Mouse (Mus musculus) intestine, embryonic 14.5 days (tissue): ENCODE data around the gene Tmem176b. TPM values are rescaled to one million over a fixed set of nuclear protein-coding genes. Genes with fewer than 3 reads are reported as not detected.
"Not testable (repeated sequence)": the region's sequence is repeated elsewhere in the genome, so short reads cannot be mapped to it uniquely, and the experiment has no call there.

ENCODE experiments used
- ATAC-seq: fragments of 200-750 bp; cut with Nextera tagmentation; replicated peaks from 2 replicates; pipeline ENCODE4 v1.8.0; 2017; ENCODE audit warnings: low read depth, moderate number of reproducible peaks, moderate TSS enrichment, moderate library complexity; ENCODE audit not compliant: low FRiP score, low TSS enrichment
- DNase-seq: peaks from one replicate; pipeline ENCODE4 v3.0.0-alpha.2; 2018; ENCODE audit warnings: low spot score
- H3K27ac ChIP-seq: fragments of 300-500 bp; sonication (generic); 2 replicates; pipeline ENCODE4 v1.5.1; 2014; ENCODE audit warnings: low read depth, mild to moderate bottlenecking, control low read depth
- H3K27me3 ChIP-seq: fragments of 300-500 bp; sonication (generic); replicated peaks from 2 replicates; pipeline ENCODE4 v1.6.1; 2014; ENCODE audit warnings: low read length, control low read depth; ENCODE audit not compliant: control insufficient read depth, insufficient read depth
- H3K36me3 ChIP-seq: fragments of 300-500 bp; sonication (generic); 2 replicates; pipeline ENCODE4 v1.6.1; 2014; ENCODE audit warnings: low read length, control low read depth; ENCODE audit not compliant: control insufficient read depth, insufficient read depth
- H3K4me1 ChIP-seq: fragments of 300-500 bp; sonication (generic); replicated peaks from 2 replicates; pipeline ENCODE4 v1.6.1; 2014; ENCODE audit warnings: low read length, control low read depth, mixed read lengths; ENCODE audit not compliant: control insufficient read depth, insufficient read depth
- H3K4me2 ChIP-seq: fragments of 300-500 bp; sonication (generic); 2 replicates; pipeline ENCODE4 v1.6.1; 2014; ENCODE audit warnings: low read length
- H3K4me3 ChIP-seq: fragments of 300-500 bp; sonication (generic); 2 replicates; pipeline ENCODE4 v1.5.1; 2014; ENCODE audit warnings: low read depth, low read length, control low read depth, mixed read lengths
- H3K9ac ChIP-seq: fragments of 300-500 bp; sonication (generic); 2 replicates; pipeline ENCODE4 v1.6.1; 2014; ENCODE audit warnings: mild to moderate bottlenecking, low read length
- H3K9me3 ChIP-seq: fragments of 300-500 bp; sonication (generic); 2 replicates; pipeline ENCODE4 v1.6.1; 2016; ENCODE audit warnings: low read length, control low read depth; ENCODE audit not compliant: control insufficient read depth
- WGBS: fragments of 180-500 bp; shearing (Covaris S2); extraction: QIAGEN DNeasy Blood & Tissue Kit; methylation state at CpG from one replicate; pipeline ENCODE4 v1.1.7; 2014; 5-methylcytosine and 5-hydroxymethylcytosine counted together
- polyA plus RNA-seq: library from polyadenylated mRNA; unstranded; fragments of >200 nt; fragmentation: Nextera tagmentation; extraction: Ambion mirVana; gene quantifications from 2 replicates; pipeline ENCODE4 v1.2.1, GENCODE M21; 2014

Gene Tmem176b
- polyA plus RNA-seq, 1 experiment from 2014 or later = 373 TPM

GRCm38 (mm10) chr6:48821991-48822785 is 19.1 kb downstream of the Tmem176b start:
- peak; percentile 28 for DNase-seq
- not testable (repeated sequence) for H3K4me1 ChIP-seq, H3K9me3 ChIP-seq, H3K4me3 ChIP-seq, H3K9ac ChIP-seq, ATAC-seq, H3K36me3 ChIP-seq, H3K27me3 ChIP-seq, H3K4me2 ChIP-seq, H3K27ac ChIP-seq
- 85% methylated on average over 7 of the region's 7 CpGs for WGBS

- no peak overlapping the region for H3K4me2 ChIP-seq
- 8% methylated on average over 6 of the region's 6 CpGs for WGBS
- no peaks in the 10 kb centered on the region for H3K9me3 ChIP-seq
- no peaks in the 10 kb centered on the region for H3K27me3 ChIP-seq
- no peak overlapping the region for H3K9ac ChIP-seq
- ATAC-seq = no peak
- no peak overlapping the region for H3K4me3 ChIP-seq
- H3K4me1 ChIP-seq = no peaks in the 10 kb centered on the region
- peak; percentile 80 for DNase-seq
- H3K36me3 ChIP-seq = no peaks in the 10 kb centered on the region
- H3K27ac ChIP-seq = no peak overlapping the region
These were observed 23.5 kb downstream of the Tmem176b start for GRCm38 (mm10) chr6:48817815-48818214.

GRCm38 (mm10) chr6:48815013-48815412 is 26.3 kb downstream of the Tmem176b start:
- no peaks in the 10 kb centered on the region for H3K4me1 ChIP-seq
- no peak overlapping the region for H3K4me2 ChIP-seq
- ATAC-seq (no peak), DNase-seq (no peak)
- H3K27me3 ChIP-seq = no peaks in the 10 kb centered on the region
- no peak overlapping the region for H3K9ac ChIP-seq
- no peak overlapping the region for H3K27ac ChIP-seq
- H3K36me3 ChIP-seq = no peaks in the 10 kb centered on the region
- no peak overlapping the region for H3K4me3 ChIP-seq
- no peaks in the 10 kb centered on the region for H3K9me3 ChIP-seq

GRCm38 (mm10) chr6:48809494-48810219 is 31.6 kb downstream of the Tmem176b start:
- no peak overlapping the region for H3K4me2 ChIP-seq
- H3K9ac ChIP-seq = no peak overlapping the region
- H3K4me1 ChIP-seq = no peaks in the 10 kb centered on the region
- H3K27ac ChIP-seq = no peak overlapping the region
- H3K27me3 ChIP-seq = no peaks in the 10 kb centered on the region
- WGBS = 37% methylated on average over 3 of the region's 3 CpGs
- DNase-seq (no peak), ATAC-seq (no peak)
- no peaks in the 10 kb centered on the region for H3K36me3 ChIP-seq
- no peak overlapping the region for H3K4me3 ChIP-seq
- H3K9me3 ChIP-seq = 0 out of 2 replicates have a peak, but pooled peaks cover 3% of the 10 kb centered on the region

- H3K4me1 ChIP-seq = no peaks in the 10 kb centered on the region
- H3K36me3 ChIP-seq = no peaks in the 10 kb centered on the region
- 88% methylated on average over 3 of the region's 3 CpGs for WGBS
- no peak overlapping the region for H3K4me2 ChIP-seq
- H3K27ac ChIP-seq = no peak overlapping the region
- no peak for ATAC-seq
- H3K9ac ChIP-seq = no peak overlapping the region
- 0 out of 2 replicates have a peak, but pooled peaks cover 3% of the 10 kb centered on the region for H3K9me3 ChIP-seq
- no peak overlapping the region for H3K4me3 ChIP-seq
- DNase-seq = no peak
- no peaks in the 10 kb centered on the region for H3K27me3 ChIP-seq
These were observed 34.5 kb downstream of the Tmem176b start for GRCm38 (mm10) chr6:48806746-48807145.

GRCm38 (mm10) chr6:48804346-48804745 is 37.0 kb downstream of the Tmem176b start:
- H3K4me2 ChIP-seq = no peak overlapping the region
- H3K9me3 ChIP-seq = 0 out of 2 replicates have a peak, but pooled peaks cover 3% of the 10 kb centered on the region
- H3K36me3 ChIP-seq = no peaks in the 10 kb centered on the region
- ATAC-seq (no peak), DNase-seq (no peak)
- H3K27ac ChIP-seq = no peak overlapping the region
- no peaks in the 10 kb centered on the region for H3K27me3 ChIP-seq
- WGBS = 90% methylated on average over 5 of the region's 5 CpGs
- H3K9ac ChIP-seq = no peak overlapping the region
- no peak overlapping the region for H3K4me3 ChIP-seq
- no peaks in the 10 kb centered on the region for H3K4me1 ChIP-seq

- DNase-seq (no peak), ATAC-seq (no peak)
- no peak overlapping the region for H3K9ac ChIP-seq
- 0 out of 2 replicates have a peak, but pooled peaks cover 3% of the 10 kb centered on the region for H3K9me3 ChIP-seq
- H3K4me3 ChIP-seq = no peak overlapping the region
- H3K27ac ChIP-seq = no peak overlapping the region
- H3K27me3 ChIP-seq = no peaks in the 10 kb centered on the region
- no peak overlapping the region for H3K4me2 ChIP-seq
- H3K36me3 ChIP-seq = no peaks in the 10 kb centered on the region
- no peaks in the 10 kb centered on the region for H3K4me1 ChIP-seq
These were observed 37.8 kb downstream of the Tmem176b start for GRCm38 (mm10) chr6:48803406-48804051.

GRCm38 (mm10) chr6:48801897-48802296 is 39.4 kb downstream of the Tmem176b start:
- H3K9me3 ChIP-seq = 0 out of 2 replicates have a peak, but pooled peaks cover 3% of the 10 kb centered on the region
- 92% methylated on average over 1 of the region's 1 CpGs for WGBS
- H3K27ac ChIP-seq = no peak overlapping the region
- no peak overlapping the region for H3K4me2 ChIP-seq
- H3K4me1 ChIP-seq = no peaks in the 10 kb centered on the region
- DNase-seq (no peak), ATAC-seq (no peak)
- no peak overlapping the region for H3K9ac ChIP-seq
- H3K36me3 ChIP-seq = no peaks in the 10 kb centered on the region
- H3K27me3 ChIP-seq = no peaks in the 10 kb centered on the region
- no peak overlapping the region for H3K4me3 ChIP-seq
